Mouse (Mus musculus) embryo, embryonic 10 days (tissue): ENCODE results near the gene Cldn14.
"Not testable (repeated sequence)": the region's sequence is repeated elsewhere in the genome, so short reads cannot be mapped to it uniquely, and the experiment has no call there.

Source experiments
- DNase-seq: peaks from one replicate; pipeline ENCODE4 v3.0.0-alpha.2; 2015; ENCODE audit warnings: low spot score

The Cldn14 gene

GRCm38 (mm10) chr16:94008737-94009136 lies at the start of gene Cldn14:
Gene Cldn14 (minus strand): TSS chr16:94008837.
- no peak for DNase-seq

GRCm38 (mm10) chr16:94055576-94055975 lies 46.9 kb upstream of the Cldn14 start:
- no peak for DNase-seq

DNA sequence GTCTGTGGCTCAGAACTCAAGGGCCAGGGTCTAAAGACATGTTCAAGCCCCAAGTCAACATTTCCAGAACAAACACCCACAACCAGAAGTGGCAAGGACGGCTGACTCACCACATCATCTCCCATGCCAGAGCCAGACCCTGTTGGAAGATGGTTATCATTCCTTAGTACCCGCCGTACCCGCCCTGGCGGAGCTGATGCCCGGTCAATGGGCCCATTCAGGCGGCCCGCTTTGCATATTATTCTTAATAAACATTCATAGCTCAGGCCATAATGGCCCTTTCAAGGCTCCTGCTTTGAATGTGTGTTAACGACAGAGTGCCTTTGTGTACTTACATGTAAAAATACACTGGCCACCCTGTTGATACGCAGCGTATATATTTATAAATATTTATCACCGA lies 46.5 kb upstream of the Cldn14 start:
- no peak for DNase-seq

- no peak for DNase-seq
Measured at GRCm38 (mm10) chr16:94050368-94050767, 41.7 kb upstream of the Cldn14 start.

DNA sequence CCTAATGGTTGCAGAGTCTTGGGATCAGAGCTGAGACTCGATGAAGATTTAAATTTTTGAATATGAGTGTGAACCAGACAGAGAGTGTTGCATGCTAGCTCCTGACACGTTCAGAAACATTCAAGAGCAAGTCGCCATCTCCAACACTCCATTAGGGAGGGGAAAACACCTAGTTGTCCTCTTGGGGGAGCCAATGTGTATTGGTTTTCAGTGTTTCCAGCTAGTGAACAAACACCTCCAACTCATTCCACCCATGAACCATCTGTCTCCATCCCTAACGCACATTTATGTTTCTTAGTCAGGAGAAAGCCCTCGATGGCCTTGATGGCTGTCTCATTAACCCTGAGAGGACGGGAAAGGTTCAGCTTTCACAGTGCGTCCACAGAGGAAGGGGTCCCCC lies 36.4 kb upstream of the Cldn14 start:
- DNase-seq: peak; percentile 26

- no peak for DNase-seq
Measured at GRCm38 (mm10) chr16:94043797-94044196, 35.2 kb upstream of the Cldn14 start.

GRCm38 (mm10) chr16:94041065-94041712 lies 32.6 kb upstream of the Cldn14 start:
- DNase-seq: peak; percentile 28

- peak; percentile 13 for DNase-seq
Measured at GRCm38 (mm10) chr16:94040485-94040884, 31.8 kb upstream of the Cldn14 start.

GRCm38 (mm10) chr16:94038986-94039341 lies 30.3 kb upstream of the Cldn14 start:
- no peak for DNase-seq

DNA sequence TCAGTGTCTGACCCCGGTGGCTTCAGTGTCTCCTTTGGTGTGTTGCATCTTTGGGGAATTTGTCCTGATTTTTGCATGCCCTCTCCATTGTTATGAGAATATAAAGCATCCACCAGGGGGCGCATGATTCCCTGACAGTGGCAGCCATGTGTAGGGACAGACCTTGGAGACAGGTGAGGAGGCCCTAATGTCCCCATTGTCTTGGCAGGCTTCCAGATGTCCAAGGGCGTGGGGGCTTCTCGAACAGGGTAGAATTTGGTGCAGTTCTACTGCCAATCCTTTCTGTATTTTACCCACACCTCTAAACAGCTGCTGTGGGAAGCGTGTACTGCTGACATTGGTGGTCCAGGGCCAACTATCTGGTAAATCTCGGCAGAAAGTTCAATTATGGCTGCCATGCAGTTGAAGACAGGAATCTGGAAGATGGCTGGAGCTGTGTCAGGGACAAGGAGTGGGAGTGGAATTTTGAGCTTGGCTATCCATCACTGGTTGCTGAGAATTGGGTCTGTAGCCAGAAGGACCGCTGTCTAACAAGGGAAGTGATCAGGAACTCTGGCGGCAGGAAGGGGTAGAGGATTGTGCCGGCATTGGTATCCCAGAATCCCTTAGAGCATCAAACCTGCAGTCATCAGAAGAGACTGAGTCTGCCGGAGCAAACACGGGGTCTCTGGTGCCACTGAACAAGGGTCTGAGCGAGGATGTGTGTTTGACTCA lies 29.8 kb upstream of the Cldn14 start:
- peak; percentile 86 for DNase-seq

GRCm38 (mm10) chr16:94037280-94037679 lies 28.6 kb upstream of the Cldn14 start:
- DNase-seq: no peak

DNA sequence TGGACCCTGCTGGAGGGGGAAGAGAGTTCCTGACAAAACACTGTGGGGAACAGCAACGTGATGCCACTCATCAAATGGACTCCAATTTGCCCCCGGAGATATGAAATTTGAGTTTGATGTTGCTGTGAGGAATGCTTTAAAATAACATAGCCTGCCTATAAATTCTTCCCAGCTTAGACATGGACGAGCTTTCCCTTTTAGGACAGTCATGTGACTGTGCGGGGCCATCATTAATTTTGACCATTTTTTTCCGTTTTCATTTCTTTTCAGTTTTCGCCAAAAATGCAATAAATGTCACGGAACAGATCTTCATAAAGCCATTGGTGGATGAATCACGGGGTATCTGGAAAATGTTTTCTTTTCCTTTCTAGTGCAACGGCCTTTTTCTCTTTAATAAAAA lies 25.5 kb upstream of the Cldn14 start:
- no peak for DNase-seq

DNA sequence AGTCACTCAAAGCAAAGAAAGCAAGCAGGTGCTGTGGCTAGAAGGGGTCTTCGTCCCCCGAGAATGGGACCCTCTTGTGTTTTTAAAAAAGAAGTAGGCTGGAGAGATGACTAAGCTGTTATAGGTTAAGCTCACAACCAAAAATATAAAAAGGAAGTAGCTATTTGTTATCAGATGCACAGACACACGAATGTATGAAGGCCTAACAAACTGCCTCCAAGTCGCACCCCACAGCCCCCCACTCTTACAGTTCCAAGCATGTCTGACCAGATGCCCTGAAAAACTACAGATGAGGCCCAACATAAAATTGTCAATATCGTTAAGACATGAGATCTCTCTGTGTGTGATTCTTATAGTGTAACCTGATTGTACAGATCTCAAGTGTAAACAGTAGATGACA lies 23.6 kb upstream of the Cldn14 start:
- no peak for DNase-seq

DNA sequence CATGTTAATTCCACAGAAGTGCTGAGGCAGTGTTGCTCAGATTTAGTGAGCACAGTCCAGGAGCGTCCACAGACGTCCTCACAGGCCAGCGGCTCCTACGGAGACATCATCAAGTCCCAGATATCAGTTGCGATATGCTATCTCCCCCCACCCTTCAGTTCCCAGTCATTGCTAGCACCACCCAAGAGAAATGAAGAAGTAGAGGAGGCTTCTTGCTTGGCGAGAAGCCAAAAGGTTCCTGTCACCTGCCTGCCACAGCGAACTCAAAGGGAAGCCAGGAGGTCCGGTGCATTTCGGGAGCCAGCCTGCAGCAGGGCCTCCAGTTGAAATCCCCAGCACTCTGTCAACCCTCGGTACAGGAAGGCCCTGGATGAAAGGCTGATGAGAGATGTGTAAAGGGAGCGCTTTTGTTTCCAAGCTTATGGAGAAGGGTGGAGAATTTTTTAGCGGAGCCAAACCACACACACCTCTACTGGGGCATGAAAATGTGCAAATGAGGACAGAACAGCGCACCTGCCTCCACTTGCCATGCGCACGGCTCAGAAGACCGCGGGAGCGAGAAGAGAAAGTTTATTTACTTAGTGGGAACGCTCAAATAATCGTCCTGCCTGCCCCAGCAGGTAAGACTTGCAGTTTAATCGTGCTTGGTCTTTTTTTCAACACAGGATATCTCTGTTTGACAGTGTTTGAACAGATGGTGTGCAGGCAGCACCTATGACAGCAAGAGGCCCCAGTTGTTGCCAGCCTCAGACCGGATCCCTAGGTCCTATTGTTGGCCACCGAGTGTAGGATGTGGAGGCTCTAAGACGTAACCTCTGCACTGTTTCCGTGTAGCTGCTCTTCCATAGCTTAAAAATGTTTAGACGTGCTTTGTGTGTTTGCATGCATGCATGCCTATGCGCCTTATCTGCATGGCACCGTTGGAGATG lies 15.0 kb upstream of the Cldn14 start:
- DNase-seq: no peak

DNA sequence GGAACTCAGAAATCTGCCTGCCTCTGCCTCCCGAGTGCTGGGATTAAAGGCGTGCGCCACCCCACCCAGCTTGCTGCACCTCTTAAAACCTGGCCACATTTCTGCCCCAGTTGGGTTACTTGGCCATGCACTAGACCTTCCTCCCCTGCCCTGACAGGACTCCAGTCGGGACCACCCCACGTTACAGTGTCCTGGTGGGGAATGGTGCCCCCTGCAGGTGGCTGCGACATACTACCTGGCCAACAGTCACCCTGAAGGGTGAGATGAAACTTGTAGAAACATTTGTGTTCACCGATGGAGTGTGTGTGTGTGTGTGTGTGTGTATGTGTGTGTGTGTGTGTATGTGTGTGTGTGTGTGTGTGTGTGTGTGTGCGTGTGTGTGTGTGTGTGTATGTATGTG lies 11.1 kb upstream of the Cldn14 start:
- not testable (repeated sequence) for DNase-seq

DNA sequence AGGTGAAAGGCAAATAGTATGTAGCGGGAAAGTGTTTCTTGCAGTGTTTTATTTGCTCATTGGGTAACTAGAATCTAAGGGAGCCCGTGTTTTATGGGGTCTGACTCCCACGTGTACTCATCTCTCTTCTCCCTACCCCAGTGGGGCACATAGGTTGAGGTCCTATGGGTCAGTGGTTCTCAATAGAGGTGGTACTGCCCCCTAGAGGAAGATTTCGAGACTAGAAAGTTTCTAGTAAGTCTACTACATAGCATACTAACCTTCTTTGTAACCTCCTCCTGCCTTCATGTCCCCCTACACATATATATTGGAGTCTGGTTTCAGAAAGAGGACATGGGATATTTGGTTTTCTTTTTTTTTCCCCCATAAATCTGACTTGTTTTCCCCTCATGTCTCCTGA lies 9.3 kb upstream of the Cldn14 start:
- DNase-seq: no peak

GRCm38 (mm10) chr16:94014489-94015096 lies 6.0 kb upstream of the Cldn14 start:
- no peak for DNase-seq

DNA sequence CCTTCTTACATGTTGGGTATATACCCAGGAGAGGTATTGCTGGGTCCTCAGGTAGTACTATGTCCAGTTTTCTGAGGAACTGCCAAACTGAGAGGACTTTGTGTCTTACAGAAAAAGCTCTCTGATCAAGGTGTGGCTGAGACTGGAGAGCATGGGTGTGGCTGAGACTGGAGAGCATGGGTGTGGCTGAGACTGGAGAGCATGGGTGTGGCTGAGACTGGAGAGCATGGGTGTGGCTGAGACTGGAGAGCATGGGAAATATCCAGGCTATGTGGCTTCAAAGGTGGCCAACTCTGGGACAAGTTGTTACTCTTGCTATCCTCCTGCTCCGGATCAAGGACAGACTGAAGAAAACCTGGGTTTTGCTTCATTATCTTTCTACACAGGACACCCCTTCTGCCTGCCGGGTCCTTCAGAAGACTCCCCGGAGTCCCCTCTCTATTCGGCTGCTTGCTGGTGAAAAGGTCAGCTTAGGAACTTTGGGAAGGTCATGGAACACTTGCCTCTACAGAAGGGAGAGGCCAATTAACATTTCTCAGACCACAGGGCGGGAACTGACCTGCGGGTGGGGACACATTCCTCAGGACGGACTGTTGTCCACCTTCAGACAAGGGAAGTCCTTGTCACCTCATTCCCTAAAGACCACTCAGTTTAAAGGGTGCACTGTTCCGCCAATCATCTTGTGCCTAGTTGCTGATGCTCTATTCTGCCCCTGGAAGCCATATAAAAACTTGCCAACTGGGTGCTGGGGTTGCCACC lies 4.9 kb upstream of the Cldn14 start:
- DNase-seq: not testable (repeated sequence)

DNA sequence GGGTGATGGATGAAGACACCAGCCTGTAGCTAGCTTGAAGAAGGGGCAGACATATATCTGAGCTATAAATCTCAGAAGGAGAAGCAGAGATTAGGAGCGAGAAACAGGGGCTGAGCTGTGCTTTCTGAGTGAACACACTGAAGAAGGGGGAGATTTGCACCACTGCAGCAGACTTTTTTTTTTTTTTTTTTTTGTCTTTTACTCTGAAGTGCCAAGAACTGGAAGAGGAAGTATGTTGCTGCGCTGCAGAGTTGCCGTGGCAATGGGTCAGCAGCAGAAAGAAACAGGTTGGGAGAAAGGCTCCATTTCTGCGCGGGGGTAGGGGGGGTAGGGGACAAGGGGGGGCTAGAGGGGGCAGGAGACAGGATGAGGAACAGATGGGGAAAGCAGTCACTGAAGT lies 2.6 kb upstream of the Cldn14 start:
- DNase-seq: no peak

DNA sequence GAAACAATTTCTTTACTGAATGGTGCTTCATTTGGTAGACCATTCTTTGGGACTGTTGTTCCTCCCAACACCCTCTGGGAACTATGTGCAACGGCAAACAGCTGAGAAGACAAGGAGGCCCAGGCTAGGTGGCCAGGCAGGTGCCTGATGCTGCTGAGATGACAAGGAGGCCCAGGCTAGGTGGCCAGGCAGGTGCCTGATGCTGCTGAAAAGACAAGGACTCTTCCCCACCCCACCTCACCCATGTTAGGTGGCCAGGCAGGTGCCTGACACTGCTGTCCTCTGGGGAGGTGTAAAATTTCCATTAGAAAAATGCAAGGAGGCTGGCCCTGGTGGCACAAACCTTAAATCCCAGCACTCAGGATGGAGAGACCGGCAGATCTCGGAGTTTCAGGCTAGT lies 2.0 kb upstream of the Cldn14 start:
- no peak for DNase-seq

- no peak for DNase-seq
Measured at GRCm38 (mm10) chr16:94010156-94010555, 1.5 kb upstream of the Cldn14 start.

GRCm38 (mm10) chr16:94009356-94009755 lies 719 bp upstream of the Cldn14 start:
- no peak for DNase-seq
